Mouse (Mus musculus) neural tube, embryonic 14.5 days (tissue): ENCODE data around the gene Lcn4. TPM values are rescaled to one million over a fixed set of nuclear protein-coding genes. Genes with fewer than 3 reads are reported as not detected.
A peak's percentile ranks its signal among the peaks of the same experiment; 100 is the strongest.
"Not testable (repeated sequence)": the region's sequence is repeated elsewhere in the genome, so short reads cannot be mapped to it uniquely, and the experiment has no call there.

Source experiments
- ATAC-seq: fragments of 200-750 bp; cut with Nextera tagmentation; 2 replicates; pipeline ENCODE4 v1.8.0; 2017; ENCODE audit warnings: low read depth, mild to moderate bottlenecking, moderate TSS enrichment, moderate library complexity
- H3K27ac ChIP-seq: fragments of 300-500 bp; sonication (generic); 2 replicates; pipeline ENCODE4 v1.5.1; 2014; ENCODE audit warnings: low read depth, mild to moderate bottlenecking, control low read depth, low read length, moderate library complexity, mixed read lengths
- H3K27me3 ChIP-seq: fragments of 300-500 bp; sonication (generic); 2 replicates; pipeline ENCODE4 v1.6.1; 2014; ENCODE audit warnings: low read length; ENCODE audit not compliant: control insufficient read depth, insufficient read depth
- H3K36me3 ChIP-seq: fragments of 300-500 bp; sonication (generic); 2 replicates; pipeline ENCODE4 v1.6.1; 2014; ENCODE audit warnings: low read length, mixed read lengths; ENCODE audit not compliant: control insufficient read depth, insufficient read depth
- H3K4me1 ChIP-seq: fragments of 300-500 bp; sonication (generic); 2 replicates; pipeline ENCODE4 v1.6.1; 2014; ENCODE audit warnings: low read length; ENCODE audit not compliant: control insufficient read depth, insufficient read depth
- H3K4me2 ChIP-seq: fragments of 300-500 bp; sonication (generic); 2 replicates; pipeline ENCODE4 v1.6.1; 2014; ENCODE audit warnings: mild to moderate bottlenecking, low read depth, low read length, control low read depth
- H3K4me3 ChIP-seq: fragments of 300-500 bp; sonication (generic); 2 replicates; pipeline ENCODE4 v1.5.1; 2014; ENCODE audit warnings: low read depth, low read length, control low read depth, mixed read lengths
- H3K9ac ChIP-seq: fragments of 300-500 bp; sonication (generic); replicated peaks from 2 replicates; pipeline ENCODE4 v1.6.1; 2014; ENCODE audit warnings: low read depth, mild to moderate bottlenecking, control low read depth, low read length, mixed read lengths
- H3K9me3 ChIP-seq: fragments of 300-500 bp; sonication (generic); 2 replicates; pipeline ENCODE4 v1.6.1; 2016; ENCODE audit warnings: low read length; ENCODE audit not compliant: control insufficient read depth
- WGBS: fragments of 180-500 bp; shearing (Covaris S2); extraction: QIAGEN DNeasy Blood & Tissue Kit; methylation state at CpG from one replicate; pipeline ENCODE4 v1.1.7; 2014; 5-methylcytosine and 5-hydroxymethylcytosine counted together
- polyA plus RNA-seq: library from polyadenylated mRNA; unstranded; fragments of >200 nt; fragmentation: Nextera tagmentation; extraction: Ambion mirVana; gene quantifications from 2 replicates; pipeline ENCODE4 v1.2.1, GENCODE M21; 2014

Lcn4 gene
- not detected in 2 replicates for polyA plus RNA-seq

- Histone ChIP-seq H3K36me3 (no peaks in the 10 kb centered on the region), H3K27ac (no peak within 1 kb of the TSS), H3K4me2 (no peak within 1 kb of the TSS), H3K27me3 (no peaks in the 10 kb centered on the region), H3K4me1 (no peaks in the 10 kb centered on the region), H3K9ac (no peak within 1 kb of the TSS), H3K4me3 (no peak within 1 kb of the TSS), H3K9me3 (no peaks in the 10 kb centered on the region)
- no peak for ATAC-seq
- WGBS, result 95% methylated on average over 3 of the region's 3 CpGs
Observed at GRCm38 (mm10) chr2:26671182-26671581, at the start of gene Lcn4. Lcn4 (minus strand) TSS chr2:26671282.

DNA sequence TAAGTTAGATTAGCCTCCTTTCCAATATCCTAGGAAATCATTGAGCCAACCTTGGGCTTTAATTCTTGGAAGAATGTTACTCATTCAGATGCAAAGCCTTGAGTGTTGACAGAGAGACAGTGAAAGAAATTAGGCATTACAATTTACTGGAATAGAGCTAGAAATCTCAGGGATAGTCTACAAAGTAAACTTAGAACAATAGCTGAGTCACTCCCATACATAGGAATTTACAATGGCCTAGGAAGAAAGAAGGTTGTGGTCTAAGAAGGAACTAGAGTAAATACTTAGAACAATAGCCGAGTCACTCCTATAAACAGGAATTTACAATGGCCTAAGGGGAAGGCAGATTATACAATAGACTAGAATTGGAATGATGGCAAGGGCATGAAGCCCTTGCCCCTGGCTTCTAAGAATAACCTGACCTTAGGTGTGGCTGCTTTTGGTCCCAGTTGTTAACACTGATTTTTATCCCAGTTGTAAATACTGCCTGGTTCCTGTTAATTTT, 15.1 kb upstream of the Lcn4 start:
- WGBS, result 94% methylated on average over 1 of the region's 1 CpGs
- Histone ChIP-seq H3K36me3 (no peaks in the 10 kb centered on the region), H3K27me3 (no peaks in the 10 kb centered on the region), H3K27ac (no peak overlapping the region), H3K9ac (no peak overlapping the region), H3K4me2 (no peak overlapping the region), H3K4me1 (no peaks in the 10 kb centered on the region), H3K4me3 (no peak overlapping the region), H3K9me3 (no peaks in the 10 kb centered on the region)
- ATAC-seq, result no peak

GRCm38 (mm10) chr2:26668746-26669145, 2.3 kb downstream of the Lcn4 start:
- Histone ChIP-seq H3K4me1 (no peaks in the 10 kb centered on the region), H3K27me3 (no peaks in the 10 kb centered on the region), H3K9me3 (no peaks in the 10 kb centered on the region), H3K36me3 (no peaks in the 10 kb centered on the region), H3K27ac (no peak overlapping the region), H3K4me2 (no peak overlapping the region), H3K4me3 (no peak overlapping the region), H3K9ac (no peak overlapping the region)
- no peak for ATAC-seq

GRCm38 (mm10) chr2:26663551-26663950, 7.5 kb downstream of the Lcn4 start:
- not testable (repeated sequence) for H3K36me3 ChIP-seq, ATAC-seq, H3K9ac ChIP-seq, H3K4me1 ChIP-seq, H3K4me3 ChIP-seq, H3K27me3 ChIP-seq, H3K9me3 ChIP-seq, H3K4me2 ChIP-seq, H3K27ac ChIP-seq
- 80% methylated on average over 1 of the region's 1 CpGs for WGBS

GRCm38 (mm10) chr2:26663112-26663511, 8.0 kb downstream of the Lcn4 start:
- Histone ChIP-seq H3K9ac (no peak overlapping the region), H3K36me3 (no peaks in the 10 kb centered on the region), H3K4me3 (no peak overlapping the region), H3K27me3 (no peaks in the 10 kb centered on the region), H3K4me1 (peaks cover 4% of the 10 kb centered on the region; the same call in 1 of the 2 replicates), H3K4me2 (no peak overlapping the region), H3K9me3 (no peaks in the 10 kb centered on the region), H3K27ac (no peak overlapping the region)
- 85% methylated on average over 10 of the region's 10 CpGs for WGBS
- no peak for ATAC-seq

GRCm38 (mm10) chr2:26662509-26662882, 8.6 kb downstream of the Lcn4 start:
- H3K36me3 ChIP-seq, result no peaks in the 10 kb centered on the region
- H3K9me3 ChIP-seq, result no peaks in the 10 kb centered on the region
- 69% methylated on average over 13 of the region's 13 CpGs for WGBS
- no peak overlapping the region for H3K4me3 ChIP-seq
- H3K4me2 ChIP-seq, result no peak overlapping the region
- no peaks in the 10 kb centered on the region for H3K27me3 ChIP-seq
- H3K27ac ChIP-seq, result no peak overlapping the region
- ATAC-seq, result peak; percentile 38; the same call in 1 of the 2 replicates
- H3K9ac ChIP-seq, result no peak overlapping the region
- H3K4me1 ChIP-seq, result peaks cover 4% of the 10 kb centered on the region; the same call in 1 of the 2 replicates

DNA sequence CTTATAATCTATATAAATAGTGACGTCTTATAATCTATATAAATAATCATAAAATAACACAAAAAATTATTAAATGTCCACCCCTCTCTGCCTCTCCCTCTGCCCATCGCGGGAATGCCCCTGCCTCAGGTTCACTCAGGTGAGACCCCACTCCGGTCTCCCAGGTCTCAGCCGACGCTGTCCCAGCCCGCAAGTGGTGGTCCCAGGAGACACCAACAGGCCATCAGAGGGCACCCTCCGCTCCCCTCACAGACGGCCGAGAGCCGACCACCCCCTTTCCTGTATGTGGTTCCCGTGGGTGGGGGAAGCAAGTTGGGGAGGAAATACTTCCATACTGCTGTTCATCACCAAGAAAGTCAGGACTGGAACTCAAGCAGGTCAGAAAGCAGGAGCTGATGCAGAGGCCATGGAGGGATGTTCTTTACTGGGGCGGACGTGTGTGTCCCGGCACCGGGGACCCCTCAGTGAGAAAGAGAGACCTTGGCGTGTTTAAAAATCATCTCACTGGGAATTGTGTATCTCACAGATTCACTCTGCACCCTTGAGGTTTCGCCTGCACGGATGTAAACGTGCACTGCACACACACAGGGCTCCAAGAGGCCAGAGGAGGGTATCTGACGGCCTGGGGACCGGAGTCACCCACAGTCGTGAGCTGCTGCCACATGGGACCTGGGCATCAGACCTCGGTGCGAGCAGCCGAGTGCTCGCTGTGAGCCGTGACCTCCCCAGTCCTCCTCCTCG, 9.1 kb downstream of the Lcn4 start:
- H3K4me3 ChIP-seq, result peak overlapping the region; percentile 24
- H3K27ac ChIP-seq, result no peak overlapping the region
- H3K4me1 ChIP-seq, result peaks cover 4% of the 10 kb centered on the region; the same call in 1 of the 2 replicates
- no peak; the same call in 1 of the 2 replicates for ATAC-seq
- H3K4me2 ChIP-seq, result peak overlapping the region; percentile 62
- no peaks in the 10 kb centered on the region for H3K27me3 ChIP-seq
- 46% methylated on average over 29 of the region's 29 CpGs for WGBS
- no peaks in the 10 kb centered on the region for H3K9me3 ChIP-seq
- no peaks in the 10 kb centered on the region for H3K36me3 ChIP-seq
- H3K9ac ChIP-seq, result peak overlapping the region; percentile 47; the same call in 1 of the 2 replicates

- H3K4me1 ChIP-seq, result peaks cover 4% of the 10 kb centered on the region; the same call in 1 of the 2 replicates
- no peaks in the 10 kb centered on the region for H3K9me3 ChIP-seq
- H3K4me3 ChIP-seq, result peak overlapping the region; percentile 24
- H3K4me2 ChIP-seq, result peak overlapping the region; percentile 62
- no peaks in the 10 kb centered on the region for H3K27me3 ChIP-seq
- no peak for ATAC-seq
- peak overlapping the region; percentile 47; the same call in 1 of the 2 replicates for H3K9ac ChIP-seq
- no peaks in the 10 kb centered on the region for H3K36me3 ChIP-seq
- no peak overlapping the region for H3K27ac ChIP-seq
- 2% methylated on average over 16 of the region's 20 CpGs for WGBS
Observed at GRCm38 (mm10) chr2:26661143-26661752, 9.8 kb downstream of the Lcn4 start.

DNA sequence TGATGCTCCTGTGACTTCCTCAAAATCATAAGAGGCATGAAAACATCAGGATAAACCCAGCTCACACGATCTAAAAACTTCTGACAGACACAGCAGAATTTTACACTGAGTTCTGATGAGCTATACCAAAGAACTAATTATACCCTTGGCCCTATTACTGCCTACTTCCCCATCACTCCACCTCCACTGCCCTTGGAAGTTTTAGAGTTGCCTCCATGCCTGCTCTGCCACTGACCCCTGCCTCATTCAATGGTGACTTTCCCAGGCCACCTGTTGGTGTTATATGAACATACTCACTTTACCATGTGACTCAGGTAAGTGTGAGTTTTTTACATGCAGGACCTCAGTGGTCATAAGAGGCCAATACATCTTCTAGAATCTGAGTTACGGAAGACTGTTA, 13.7 kb downstream of the Lcn4 start:
- WGBS, result 90% methylated on average over 2 of the region's 2 CpGs
- no peak overlapping the region for H3K4me2 ChIP-seq
- H3K36me3 ChIP-seq, result no peaks in the 10 kb centered on the region
- peaks cover 4% of the 10 kb centered on the region; the same call in 1 of the 2 replicates for H3K4me1 ChIP-seq
- H3K9me3 ChIP-seq, result no peaks in the 10 kb centered on the region
- ATAC-seq, result no peak
- H3K27ac ChIP-seq, result no peak overlapping the region
- H3K27me3 ChIP-seq, result no peaks in the 10 kb centered on the region
- no peak overlapping the region for H3K9ac ChIP-seq
- H3K4me3 ChIP-seq, result no peak overlapping the region
